Mouse (Mus musculus) T-helper 1 cell (primary cell): Measurements from ENCODE around the gene Krt34.

Experiments
- in situ Hi-C: fragments of 300-600 bp; cut with MboI, MseI; formaldehyde crosslinking; loops from one replicate; pipeline ENCODE4 v1.15.1; 2025; ENCODE audit warnings: high pct_unique_total_duplicates

The Krt34 gene

GRCm38 (mm10) chr11:100004846-100005245, 36.5 kb downstream of the Krt34 start:
- in situ Hi-C loops, result loop anchor here (5.0 kb wide), 1 partner anchor 543 kb away; no protein-coding TSS in a partner anchor

GRCm38 (mm10) chr11:99999091-99999490, 42.3 kb downstream of the Krt34 start:
- in situ Hi-C loops, result no loop called here

GRCm38 (mm10) chr11:99994384-99994661, 47.0 kb downstream of the Krt34 start:
- in situ Hi-C loops, result no loop called here

- in situ Hi-C loops, result no loop called here
Observed at GRCm38 (mm10) chr11:99993620-99994383, 47.6 kb downstream of the Krt34 start, which contains the start of gene Krtap17-1. TSS of gene Krtap17-1 (minus strand) at chr11:99993994.

GRCm38 (mm10) chr11:99990571-99990970, 50.8 kb downstream of the Krt34 start:
- in situ Hi-C loops, result no loop called here

- in situ Hi-C loops, result no loop called here
Observed at GRCm38 (mm10) chr11:99989881-99990405, 51.4 kb downstream of the Krt34 start.

- in situ Hi-C loops, result no loop called here
Observed at GRCm38 (mm10) chr11:99988530-99988929, 52.8 kb downstream of the Krt34 start.
